Mouse (Mus musculus): ENCODE data around the gene B3gnt8. TPM values are rescaled to one million over a fixed set of nuclear protein-coding genes. Genes with fewer than 3 reads are reported as not detected.

B3gnt8 gene
- total RNA-seq, 2 experiments from 2014 or later, result 2.2 to 2.4 TPM

- DNase-seq, result no peak
- intact Hi-C loops (cut with DNase I; ENCODE audit: low total_unique reads), result no loop called here
Measured at GRCm38 (mm10) chr7:25681341-25682231, 55.1 kb downstream of the B3gnt8 start.

- no peak for DNase-seq
- intact Hi-C loops (cut with DNase I; ENCODE audit: low total_unique reads), result no loop called here
Measured at GRCm38 (mm10) chr7:25683474-25684180, 57.2 kb downstream of the B3gnt8 start.

GRCm38 (mm10) chr7:25684659-25685058 lies 58.2 kb downstream of the B3gnt8 start:
- intact Hi-C loops (cut with DNase I; ENCODE audit: low total_unique reads), result no loop called here
- no peak for DNase-seq

Other genes starting within 250 kb of the B3gnt8 start
- 10 to 100 TPM; 11.4 to 18.8 TPM for gene Lipe, start 227.9 kb upstream of the B3gnt8 start, total RNA-seq (2021)
- gene Cxcl17, start 213.8 kb upstream of the B3gnt8 start, total RNA-seq (2021), result not detected
- gene Ceacam1, start 149.1 kb upstream of the B3gnt8 start, total RNA-seq (2021), result 1 to 10 TPM; 5.1 to 6.4 TPM
- under 1 TPM; 0.43 to 0.60 TPM for gene Ceacam2, start 86.8 kb upstream of the B3gnt8 start, total RNA-seq (2021)
- not detected for gene Erich4, start 10.8 kb upstream of the B3gnt8 start, total RNA-seq (2021)
- gene Dmac2, start 7.2 kb upstream of the B3gnt8 start, total RNA-seq (2021), result 10 to 100 TPM; 24.2 to 31.3 TPM
- gene Bckdha, start 32.3 kb downstream of the B3gnt8 start, total RNA-seq (2021), result 10 to 100 TPM; 58.0 to 78.3 TPM
- gene Exosc5, start 32.5 kb downstream of the B3gnt8 start, total RNA-seq (2021), result 10 to 100 TPM; 21.3 to 21.6 TPM
- gene Tmem91, start 48.5 kb downstream of the B3gnt8 start, total RNA-seq (2021), result under 1 TPM in 1 of 2 experiments, not detected in 1; 0.35 TPM
- 10 to 100 TPM in 1 of 2 experiments, 1 to 10 TPM in 1; 9.7 to 11.3 TPM for gene B9d2, start 54.1 kb downstream of the B3gnt8 start, total RNA-seq (2021)
- gene Tgfb1, start 60.3 kb downstream of the B3gnt8 start, total RNA-seq (2021), result 10 to 100 TPM; 13.8 to 14.4 TPM
- gene Ccdc97, start 92.4 kb downstream of the B3gnt8 start, total RNA-seq (2021), result 10 to 100 TPM; 31.4 to 31.8 TPM
- gene Hnrnpul1, start 128.1 kb downstream of the B3gnt8 start, total RNA-seq (2021), result 10 to 100 TPM; 67.9 to 69.5 TPM
- 10 to 100 TPM; 68.6 to 82.2 TPM for gene Axl, start 162.1 kb downstream of the B3gnt8 start, total RNA-seq (2021)
- under 1 TPM; 0.16 to 0.43 TPM for gene Cyp2s1, start 190.3 kb downstream of the B3gnt8 start, total RNA-seq (2021)

Measured in gastrocnemius, postnatal 14 days (tissue).